ENCODE assay signal across 11 mouse cellular contexts in genomic region chr12:70368820-70369219, GRCm38 (mm10). TPM values are rescaled to one million over a fixed set of nuclear protein-coding genes. Genes with fewer than 3 reads are reported as not detected.
A peak's percentile ranks its signal among the peaks of the same experiment; 100 is the strongest.
DNase-seq lines count a peak whose midpoint lies in the region; ATAC-seq and TF ChIP-seq lines count a peak whose summit lies in the region.
"Had no signal": no experiment of that assay in that cellular context is flagged by ENCODE, and none has a peak within 500 bp of the region (broad histone marks: within the 10 kb centered on the region; RNA-seq: fewer than 3 reads in every experiment).

No protein-coding gene starts in this region.

- peak; percentile 44; the same call in 1 of the 2 replicates for TF ChIP-seq POLR2A in cortical plate, adult 2 months (IDR thresholded peaks at IDR 0.05; ENCODE audit: extremely low read depth, insufficient read depth, low read length)
- TF ChIP-seq POLR2A in olfactory bulb, adult 2 months (IDR thresholded peaks at IDR 0.05; ENCODE audit: insufficient read depth, low read depth, low read length): no peak

- H3K4me3 ChIP-seq in cortical plate, adult 2 months (ENCODE audit: insufficient read depth, low read length): no peak overlapping the region
- H3K4me3 ChIP-seq in olfactory bulb, adult 2 months (ENCODE audit: insufficient read depth, low read depth, low read length): no peak overlapping the region
- H3K4me3 ChIP-seq in kidney, embryonic 16.5 days (ENCODE audit: low read length): no peak overlapping the region
- H3K4me3 ChIP-seq: megakaryocyte, embryonic 14.5 days had no signal

- no peak overlapping the region for H3K9ac ChIP-seq in kidney, embryonic 16.5 days (replicated peaks; ENCODE audit: low read length)
- H3K9ac ChIP-seq: liver, postnatal 0 days had no signal

- no peak for TF ChIP-seq CTCF in cortical plate, adult 2 months (IDR thresholded peaks at IDR 0.05; ENCODE audit: extremely low read depth, insufficient read depth, low read length)
- no peak for TF ChIP-seq CTCF in olfactory bulb, adult 2 months (IDR thresholded peaks at IDR 0.05; ENCODE audit: insufficient read depth, low read depth, low read length)

- ATAC-seq in kidney, embryonic 16.5 days (ENCODE audit: low FRiP score, low TSS enrichment): no peak
- ATAC-seq: liver, postnatal 0 days had no signal

- peaks cover 4% of the 10 kb centered on the region for H3K4me1 ChIP-seq in cortical plate, adult 2 months (ENCODE audit: control insufficient read depth, insufficient read depth, low read length)
- H3K4me1 ChIP-seq in olfactory bulb, adult 2 months (ENCODE audit: control insufficient read depth, insufficient read depth, low read length): peaks cover 20% of the 10 kb centered on the region
- peaks cover 15% of the 10 kb centered on the region for H3K4me1 ChIP-seq in kidney, embryonic 16.5 days (ENCODE audit: insufficient read depth, low read length)

- no peak overlapping the region for H3K4me2 ChIP-seq in kidney, embryonic 16.5 days (replicated peaks; ENCODE audit: low read depth, low read length)

- H3K27me3 ChIP-seq in kidney, embryonic 16.5 days (ENCODE audit: insufficient read depth, low read length): no peaks in the 10 kb centered on the region

- H3K36me3 ChIP-seq in kidney, embryonic 16.5 days (ENCODE audit: insufficient read depth, low read length): no peaks in the 10 kb centered on the region

- peak overlapping the region; percentile 77 for H3K27ac ChIP-seq in cortical plate, adult 2 months (ENCODE audit: insufficient read depth, low read length)
- peak overlapping the region; percentile 81 for H3K27ac ChIP-seq in olfactory bulb, adult 2 months (ENCODE audit: insufficient read depth, low read depth, low read length)
- H3K27ac ChIP-seq in kidney, embryonic 16.5 days (ENCODE audit: low read length): no peak overlapping the region

- 34% methylated on average over 9 of the region's 9 CpGs for WGBS in olfactory bulb, adult 2 months
- WGBS in kidney, embryonic 16.5 days: 59% methylated on average over 9 of the region's 9 CpGs

- no peaks in the 10 kb centered on the region for H3K9me3 ChIP-seq in kidney, embryonic 16.5 days (ENCODE audit: low read length)
- H3K9me3 ChIP-seq: megakaryocyte, embryonic 14.5 days had no signal

- DNase-seq in frontal cortex, adult 2 months (ENCODE audit: extremely low spot score in 1 of 2, low spot score in 1 of 2): peak; percentile 58 to 79
- DNase-seq in left cerebral cortex, postnatal 25 days (ENCODE audit: low spot score in 2 of 2): peak; percentile 45 to 92
- DNase-seq in adrenal gland, postnatal 36 days: no peak
- no peak for DNase-seq in embryo, embryonic 9.5 days (ENCODE audit: extremely low spot score)
- DNase-seq: cerebellum, postnatal 36 days; gastrocnemius, postnatal 25 days; liver, postnatal 0 days had no signal

- intact Hi-C loops in left cerebral cortex, postnatal 25 days (cut with DNase I): loop anchor here (1.0 to 5.0 kb wide), 2 partner anchors 35 to 53 kb away; no protein-coding TSS in a partner anchor

RNA-seq across cellular contexts. Expression of gene Trim9, which starts 21.4 kb away (rescaled TPM):
- 202 and 211 TPM in 2 replicates for polyA plus RNA-seq in cortical plate, adult 2 months (2012; rRNA removed)
- 226 and 239 TPM in 2 replicates for polyA plus RNA-seq in frontal cortex, adult 2 months (2012; rRNA removed)
- 100 to 1,000 TPM; 413 to 444 TPM for total RNA-seq in left cerebral cortex, postnatal 25 days (2021)
- polyA plus RNA-seq in olfactory bulb, adult 2 months (2012; ENCODE audit: insufficient read depth, insufficient read length, low replicate concordance, missing spikeins): 121 and 158 TPM in 2 replicates
- total RNA-seq in adrenal gland, postnatal 36 days (2021): 1 to 10 TPM; 1.3 to 1.5 TPM
- polyA plus RNA-seq in kidney, embryonic 16.5 days (2015; fragmentation: Nextera tagmentation; extraction: Ambion mirVana): 2.2 and 2.6 TPM in 2 replicates

Comparison
In these comparisons a context has a peak if more than half of its experiments do, and no peak if none do; other contexts are left out.
1. DNase-seq: peak in frontal cortex, adult 2 months (2 of 2) and left cerebral cortex, postnatal 25 days (2 of 2); none in adrenal gland, postnatal 36 days (0 of 2) and embryo, embryonic 9.5 days (single experiment).
2. RNA of gene Trim9, which starts 21.4 kb away (polyA plus RNA-seq): 226 to 239 TPM in frontal cortex, adult 2 months, 202 to 211 TPM in cortical plate, adult 2 months and 121 to 158 TPM in olfactory bulb, adult 2 months; 2.2 to 2.6 TPM in kidney, embryonic 16.5 days; every median in the first group is over 10 times any median in the second.